Mouse (Mus musculus) R1 (cell line): ENCODE measurements at regions not wholly inside any gene's neighbourhood (a gene's known extent, or its start where the extent isn't known, plus 50 kb on each side); places are given as distances from the start of the nearest gene placed in this dataset.
A peak's percentile ranks its signal among the peaks of the same experiment; 100 is the strongest.

ENCODE experiments used
- DNase-seq: peaks from one replicate; pipeline ENCODE4 v3.0.0-alpha.2; 2018; ENCODE audit warnings: low read depth, low spot score

- no peak for DNase-seq
Observed at GRCm38 (mm10) chr3:150493433-150494045, 944.1 kb upstream of the Adgrl4 start.

- no peak for DNase-seq
Observed at GRCm38 (mm10) chr3:150530966-150531365, 906.7 kb upstream of the Adgrl4 start.

GRCm38 (mm10) chr3:150543118-150543517 is 894.6 kb upstream of the Adgrl4 start:
- no peak for DNase-seq

GRCm38 (mm10) chr3:150588474-150588873 is 849.2 kb upstream of the Adgrl4 start:
- DNase-seq: peak; percentile 28

- no peak for DNase-seq
Observed at GRCm38 (mm10) chr3:150590978-150591377, 846.7 kb upstream of the Adgrl4 start.

GRCm38 (mm10) chr3:150603400-150604095 is 834.1 kb upstream of the Adgrl4 start:
- DNase-seq: no peak

- DNase-seq: no peak
Observed at GRCm38 (mm10) chr3:150610681-150611101, 827.0 kb upstream of the Adgrl4 start.

GRCm38 (mm10) chr3:150637544-150637943 is 800.1 kb upstream of the Adgrl4 start:
- DNase-seq: no peak

- DNase-seq: no peak
Observed at GRCm38 (mm10) chr3:150640004-150640676, 797.5 kb upstream of the Adgrl4 start.

- DNase-seq: no peak
Observed at GRCm38 (mm10) chr3:150648040-150648439, 789.6 kb upstream of the Adgrl4 start.

- no peak for DNase-seq
Observed at GRCm38 (mm10) chr3:150649783-150650565, 787.7 kb upstream of the Adgrl4 start.

GRCm38 (mm10) chr3:150695751-150696150 is 741.9 kb upstream of the Adgrl4 start:
- DNase-seq: no peak

- DNase-seq: no peak
Observed at GRCm38 (mm10) chr3:150699990-150700389, 737.7 kb upstream of the Adgrl4 start.
